Mouse (Mus musculus) fat pad, adult 2 months (tissue): ENCODE data around the gene Alg14.

Experiments used
- DNase-seq: peaks from one replicate; pipeline ENCODE4 v3.0.0-alpha.2; 2011; ENCODE audit warnings: low read depth, low spot score; ENCODE audit errors: extremely low read depth

Alg14 gene

GRCm38 (mm10) chr3:121330244-121330646, 38.7 kb downstream of the Alg14 start:
- no peak for DNase-seq

GRCm38 (mm10) chr3:121336234-121336890, 44.8 kb downstream of the Alg14 start:
- no peak for DNase-seq

- no peak for DNase-seq
Observed at GRCm38 (mm10) chr3:121338687-121339086, 47.1 kb downstream of the Alg14 start.

DNA sequence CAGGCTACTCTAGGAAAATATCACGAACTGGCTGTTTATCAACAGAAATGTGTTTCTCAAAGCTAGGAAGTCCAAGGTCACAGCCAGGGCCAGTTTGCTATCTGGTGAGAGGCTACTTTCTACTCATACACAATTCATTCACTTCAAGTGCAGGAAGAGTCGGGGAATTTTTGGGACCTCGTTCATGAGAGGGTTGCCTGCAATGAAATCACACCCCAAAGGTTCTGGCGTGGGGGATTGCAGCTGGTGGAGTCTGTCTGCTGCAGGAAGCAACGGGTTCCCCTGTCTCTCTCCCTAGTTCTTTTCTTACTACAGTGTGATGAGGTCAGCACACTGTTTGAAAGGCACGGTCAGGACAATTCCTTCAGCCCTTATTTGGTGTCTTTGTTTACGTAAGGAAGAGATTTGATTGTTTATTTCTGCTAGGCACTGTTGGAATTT, 48.8 kb downstream of the Alg14 start:
- DNase-seq: no peak

- no peak for DNase-seq
Observed at GRCm38 (mm10) chr3:121343224-121343623, 51.7 kb downstream of the Alg14 start.

DNA sequence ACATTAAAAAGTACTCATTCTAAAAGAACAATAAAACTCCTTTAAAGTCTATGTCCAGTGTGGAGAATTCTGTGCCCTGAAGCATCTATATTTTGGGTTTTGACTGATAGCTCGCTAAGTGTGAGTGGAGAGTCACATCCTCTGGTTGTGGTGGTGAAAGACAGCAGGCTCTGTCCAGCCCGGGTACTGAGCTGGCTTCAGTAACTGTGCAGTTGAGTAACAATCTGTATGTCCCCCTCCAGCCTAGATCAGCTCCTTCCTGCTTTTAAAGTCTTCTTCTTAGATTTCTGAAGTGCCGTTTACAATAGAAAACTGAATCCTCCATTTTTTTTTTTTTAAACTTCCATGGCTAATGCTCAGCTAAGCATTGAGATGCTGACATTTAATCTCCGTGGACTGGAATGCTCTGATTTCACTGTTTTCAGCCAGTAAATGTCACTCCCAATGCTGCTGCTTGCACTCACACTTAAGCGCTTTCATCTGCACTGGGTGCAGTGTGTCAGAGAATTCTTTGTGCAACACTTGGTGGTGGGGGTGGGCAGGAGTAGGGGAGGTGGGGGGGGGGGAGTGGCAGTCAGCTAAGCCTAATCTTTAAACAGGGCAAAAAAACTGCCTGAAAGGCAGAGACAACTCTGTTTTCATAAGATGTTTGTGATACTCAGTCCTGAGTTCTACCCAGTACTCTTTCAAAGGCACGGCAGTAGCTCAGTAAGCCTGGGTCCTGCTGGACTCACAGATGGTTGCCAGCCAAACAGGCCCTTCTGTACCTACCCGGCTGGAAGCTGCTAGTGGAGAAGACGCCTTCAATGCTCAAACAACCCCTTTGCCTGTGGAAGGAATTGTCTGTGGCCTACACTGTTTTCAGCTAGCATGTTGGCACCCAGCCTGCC, 52.7 kb downstream of the Alg14 start:
- no peak for DNase-seq

GRCm38 (mm10) chr3:121344951-121345642, 53.5 kb downstream of the Alg14 start:
- DNase-seq: no peak

DNA sequence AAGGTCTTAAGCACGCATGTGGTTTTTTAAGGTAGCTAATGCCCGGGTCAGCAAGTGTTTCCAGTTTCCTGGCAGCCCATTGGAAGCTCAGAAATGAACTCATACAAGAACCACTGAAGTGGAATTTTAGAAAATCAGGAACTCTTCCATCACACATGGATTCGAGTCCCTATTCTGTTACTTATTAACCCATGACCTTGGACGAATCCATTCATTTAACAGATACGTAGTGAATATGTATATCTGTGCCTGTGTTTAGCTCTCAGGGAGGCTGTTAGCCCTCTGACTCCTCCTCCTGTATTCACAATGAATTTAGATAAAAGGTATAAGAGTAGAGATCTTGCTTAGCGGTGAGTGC, 54.0 kb downstream of the Alg14 start:
- DNase-seq: no peak

GRCm38 (mm10) chr3:121346507-121347267, 55.1 kb downstream of the Alg14 start:
- peak; percentile 83 for DNase-seq

GRCm38 (mm10) chr3:121348792-121349191, 57.2 kb downstream of the Alg14 start:
- no peak for DNase-seq

GRCm38 (mm10) chr3:121349334-121350169, 58.0 kb downstream of the Alg14 start:
- no peak for DNase-seq

DNA sequence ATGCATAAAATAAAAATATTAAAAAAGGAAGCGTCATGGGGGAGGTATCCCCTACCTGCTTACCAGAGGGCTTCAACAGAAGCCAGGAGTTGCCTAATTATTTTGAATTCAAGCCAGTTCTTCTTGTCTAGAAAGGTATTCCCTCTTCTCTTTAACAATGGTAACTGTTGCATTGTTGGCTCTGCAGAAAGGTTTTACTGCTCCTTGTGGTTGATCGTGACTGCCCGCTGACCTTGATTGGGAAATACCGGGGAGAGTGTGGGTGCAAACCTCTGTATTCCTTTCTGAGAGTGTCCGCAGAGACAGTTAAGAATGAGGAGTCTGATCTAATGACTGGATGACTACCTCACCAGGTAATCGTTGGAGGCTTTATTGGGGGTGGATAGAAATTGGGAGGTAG, 59.7 kb downstream of the Alg14 start:
- peak; percentile 96 for DNase-seq

- no peak for DNase-seq
Observed at GRCm38 (mm10) chr3:121354281-121354680, 62.7 kb downstream of the Alg14 start.

DNA sequence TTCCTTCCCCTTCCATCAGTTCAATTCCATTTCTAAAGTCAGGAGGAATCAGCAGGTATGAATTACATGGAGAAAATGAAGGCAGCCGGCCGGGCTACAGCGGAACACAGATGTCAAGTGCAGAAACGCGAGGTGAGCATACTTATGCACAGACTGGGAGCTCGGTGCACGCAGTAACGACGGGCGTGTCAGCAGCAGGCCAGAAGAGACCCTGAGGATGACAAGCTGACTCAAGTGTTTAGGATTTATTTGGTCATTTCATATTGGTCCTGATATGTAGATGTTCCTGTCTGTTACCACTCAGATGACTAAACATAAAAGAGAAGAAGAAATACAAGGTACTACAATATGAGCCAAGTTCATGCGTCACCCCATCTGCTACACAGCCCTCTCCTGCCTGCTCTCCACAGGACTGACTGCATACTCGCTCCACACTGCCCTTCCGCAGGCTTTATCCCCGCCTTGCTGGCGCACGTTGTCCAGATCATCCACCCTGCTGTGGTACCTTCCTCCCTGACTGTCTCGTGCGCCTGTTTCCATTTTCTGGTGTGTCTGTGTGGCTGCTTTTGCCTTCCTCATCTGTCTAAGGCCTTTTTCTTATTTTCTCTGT, 63.4 kb downstream of the Alg14 start:
- DNase-seq: no peak

DNA sequence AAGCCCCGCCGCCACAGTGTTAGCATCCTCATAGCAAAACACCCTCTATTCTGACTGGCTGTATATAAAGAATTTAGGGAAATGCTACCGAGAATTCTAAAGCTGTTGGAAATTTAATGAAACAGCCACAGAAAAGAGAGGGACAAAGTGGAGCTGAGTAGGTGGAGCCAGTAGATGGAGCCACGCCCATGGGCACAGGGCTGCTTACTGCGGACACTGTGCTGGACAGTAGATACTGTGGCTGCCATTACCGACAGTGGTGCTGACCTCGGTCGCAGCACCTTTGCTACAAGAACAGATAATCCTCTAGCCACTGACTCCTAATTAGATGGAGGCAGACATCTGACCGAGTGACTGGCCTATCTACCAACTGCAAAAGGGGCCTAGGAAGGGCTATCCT, 64.0 kb downstream of the Alg14 start:
- no peak for DNase-seq

GRCm38 (mm10) chr3:121356111-121356510, 64.5 kb downstream of the Alg14 start:
- DNase-seq: no peak

DNA sequence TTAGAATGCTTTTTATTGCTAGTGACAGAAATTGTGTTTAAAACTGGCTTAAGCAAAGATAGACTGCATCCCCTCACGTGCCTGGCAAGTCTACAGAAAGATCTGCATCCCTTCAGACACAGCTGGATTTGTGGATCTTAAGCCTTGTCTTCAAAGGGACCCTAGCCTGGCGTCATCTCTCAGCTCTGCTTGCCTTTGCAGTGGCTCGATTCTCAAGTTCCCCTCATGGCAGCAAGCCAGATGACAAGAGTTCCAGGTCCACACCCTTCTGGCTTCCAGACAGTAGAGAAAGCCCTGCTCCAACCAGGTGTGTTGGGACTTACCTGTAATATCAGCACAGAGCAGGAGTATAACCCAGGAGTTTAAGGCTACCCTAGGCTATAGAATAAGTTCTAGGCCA, 65.5 kb downstream of the Alg14 start:
- no peak for DNase-seq

DNA sequence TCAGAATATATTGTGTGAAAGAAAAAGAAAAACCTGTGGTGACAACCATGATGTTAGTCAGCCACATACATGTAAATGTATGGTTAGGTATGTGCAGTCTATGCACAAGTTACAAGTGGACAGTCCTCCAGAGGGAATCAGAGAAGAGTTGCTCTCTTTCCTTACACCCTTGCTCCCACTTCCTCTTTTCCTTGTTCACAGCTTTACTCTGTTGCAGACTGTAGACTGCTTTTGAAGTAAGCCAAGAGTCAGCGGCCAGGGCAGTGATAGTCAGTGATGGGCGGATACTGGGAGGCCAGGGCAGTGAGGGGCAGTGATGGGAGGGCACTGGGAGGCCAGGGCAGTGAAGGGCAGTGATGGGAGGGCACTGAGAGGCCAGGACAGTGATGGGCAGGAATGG, 66.7 kb downstream of the Alg14 start:
- no peak for DNase-seq

GRCm38 (mm10) chr3:121358850-121359249, 67.3 kb downstream of the Alg14 start:
- no peak for DNase-seq

DNA sequence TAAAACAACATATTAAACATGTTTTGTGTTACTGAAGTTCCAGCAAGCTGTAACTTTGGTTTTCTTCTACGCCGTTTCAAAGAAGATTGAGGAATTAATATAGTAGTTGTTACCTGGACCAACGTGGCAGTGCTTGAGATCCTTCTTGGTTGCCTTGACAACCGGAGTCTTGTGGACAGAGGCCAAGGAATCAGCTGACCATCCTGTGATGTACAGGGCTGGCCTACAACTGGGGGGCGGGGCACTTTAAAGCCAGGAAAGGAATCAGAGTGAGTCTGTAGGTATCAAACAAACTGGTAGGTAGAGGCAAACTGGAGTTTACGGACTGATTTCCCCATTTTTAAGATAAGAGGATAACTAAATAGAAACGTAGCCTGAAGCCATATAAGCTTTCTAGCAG, 67.7 kb downstream of the Alg14 start:
- no peak for DNase-seq
